Mouse (Mus musculus) testis, adult 2 months (tissue): Measurements from ENCODE around the gene Pde4d.

Source experiments
- CTCF ChIP-seq: fragments of 200-500 bp; IDR thresholded peaks from 2 replicates; pipeline ENCODE4 v1.5.1; 2012; ENCODE audit warnings: low read depth, mild to moderate bottlenecking, inconsistent platforms, low read length, moderate library complexity; ENCODE audit not compliant: control insufficient read depth, insufficient read depth, insufficient replicate concordance
- POLR2A ChIP-seq: fragments of 200-500 bp; IDR thresholded peaks from 2 replicates; pipeline ENCODE4 v1.6.1; 2012; ENCODE audit warnings: low read depth, mild to moderate bottlenecking, inconsistent platforms, low read length, moderate library complexity; ENCODE audit not compliant: control insufficient read depth

GRCm38 (mm10) chr13:109924771-109925170 lies 1475.0 kb downstream of the Pde4d start:
- TF ChIP-seq POLR2A, result no peak
- TF ChIP-seq CTCF, result no peak
